Comparison of ENCODE assay signal across 11 mouse cellular contexts in genomic region chr15:42320349-42320748, GRCm38 (mm10).
"Had no signal": no experiment of that assay in that cellular context is flagged by ENCODE, and none has a peak within 500 bp of the region (broad histone marks: within the 10 kb centered on the region; RNA-seq: fewer than 3 reads in every experiment).

No protein-coding gene starts in this region.

- H3K4me3 ChIP-seq: liver, embryonic 13.5 days; midbrain, embryonic 13.5 days had no signal

- H3K4me1 ChIP-seq: liver, embryonic 13.5 days had no signal

- DNase-seq: kidney, adult 9 months; kidney, postnatal 14 days; kidney, postnatal 4 days; liver, embryonic 13.5 days; lung, adult 2 months; lung, postnatal 14 days; lung, postnatal 4 days; thymus, adult 2 months; thymus, postnatal 14 days had no signal

- H3K27me3 ChIP-seq: liver, embryonic 13.5 days; midbrain, embryonic 13.5 days had no signal

- H3K27ac ChIP-seq: liver, embryonic 13.5 days; midbrain, embryonic 13.5 days had no signal

- H3K9me3 ChIP-seq: liver, embryonic 13.5 days; midbrain, embryonic 13.5 days had no signal

- ATAC-seq: midbrain, embryonic 13.5 days; midbrain, embryonic 16.5 days had no signal

- H3K9ac ChIP-seq: liver, embryonic 13.5 days; midbrain, embryonic 13.5 days had no signal

- H3K36me3 ChIP-seq: liver, embryonic 13.5 days; midbrain, embryonic 13.5 days had no signal

- H3K4me2 ChIP-seq: liver, embryonic 13.5 days; midbrain, embryonic 13.5 days had no signal
